Mouse (Mus musculus): ENCODE results near the gene Olfr1555-ps1.
"Not testable (repeated sequence)": the region's sequence is repeated elsewhere in the genome, so short reads cannot be mapped to it uniquely, and the experiment has no call there.

Gene Olfr1555-ps1

DNA sequence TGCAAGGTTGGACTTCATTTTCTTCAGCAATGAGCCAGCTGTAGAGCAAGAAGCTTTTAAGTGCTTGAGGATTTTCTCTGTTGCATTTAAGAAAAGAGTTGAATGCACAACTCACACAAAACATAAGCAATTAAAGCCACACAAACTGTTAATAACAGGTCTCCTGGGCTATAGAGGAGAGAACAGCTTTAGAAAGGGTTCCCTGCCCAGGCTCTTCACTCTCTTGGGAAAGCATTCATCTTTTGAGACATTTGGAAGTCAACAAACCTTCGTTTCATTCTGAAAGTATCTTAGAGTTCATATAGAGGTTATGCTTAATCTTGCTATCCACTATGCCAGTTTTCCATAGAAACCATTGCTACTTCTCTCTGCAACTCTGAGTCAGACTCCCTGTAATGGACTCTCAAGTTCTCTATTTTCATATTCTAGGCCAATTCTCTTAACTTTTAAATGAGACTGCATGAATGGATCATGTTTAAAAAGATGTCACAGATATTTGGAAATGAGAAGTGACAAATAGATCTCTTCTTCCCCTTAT is at the start of gene Olfr1555-ps1:
Gene Olfr1555-ps1 (minus strand): TSS at position 51 of the 538 bp plus-strand sequence.
- not testable (repeated sequence) for DNase-seq

DNA sequence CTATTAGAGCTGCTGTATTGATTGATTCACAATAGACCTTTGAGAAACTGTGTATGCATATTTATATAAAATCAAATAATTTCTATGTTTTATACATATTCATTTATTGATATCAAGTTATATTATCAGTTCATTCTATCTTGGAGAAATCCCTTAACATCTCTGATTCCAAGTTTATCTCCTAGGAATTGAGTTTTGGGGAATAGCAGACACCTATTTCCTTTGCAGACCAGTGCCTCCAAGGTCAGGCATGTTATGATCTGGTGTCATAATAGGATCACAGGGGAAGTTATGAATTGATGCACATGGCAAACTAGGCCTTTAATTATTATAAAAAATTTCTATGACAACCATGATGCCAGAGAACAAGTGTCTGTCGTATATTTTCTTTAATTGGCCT is 30.4 kb upstream of the Olfr1555-ps1 start, which contains the start of gene Olfr1431:
Gene Olfr1431 (plus strand): TSS at position 301 of the 400 bp plus-strand sequence.
- DNase-seq = no peak

GRCm38 (mm10) chr19:12199076-12199475 is 29.2 kb upstream of the Olfr1555-ps1 start:
- not testable (repeated sequence) for DNase-seq

DNA sequence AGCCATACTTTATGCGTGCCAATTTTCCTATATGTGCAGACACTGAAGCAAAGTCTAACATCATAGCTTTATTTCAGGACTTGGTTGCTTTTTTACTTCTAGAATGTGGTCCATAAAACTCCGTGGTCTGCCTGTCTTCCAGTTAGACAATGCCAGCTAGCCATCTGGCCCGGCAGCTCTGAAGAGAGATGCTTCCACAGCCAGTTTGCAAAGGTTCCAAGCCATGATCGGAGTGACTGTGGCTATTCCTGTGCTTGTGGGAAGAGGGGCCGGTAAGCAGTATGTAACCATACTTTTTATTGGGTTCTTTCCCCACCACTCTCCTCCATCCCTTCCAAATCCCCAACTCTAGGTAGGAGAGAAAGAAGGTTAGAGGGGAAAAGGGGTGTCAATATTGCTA is 5.5 kb upstream of the Olfr1555-ps1 start:
- not testable (repeated sequence) for DNase-seq

- DNase-seq = no peak
Measured at GRCm38 (mm10) chr19:12145452-12145851, 24.5 kb downstream of the Olfr1555-ps1 start.

GRCm38 (mm10) chr19:12143356-12143755 is 26.6 kb downstream of the Olfr1555-ps1 start:
- no peak for DNase-seq

DNA sequence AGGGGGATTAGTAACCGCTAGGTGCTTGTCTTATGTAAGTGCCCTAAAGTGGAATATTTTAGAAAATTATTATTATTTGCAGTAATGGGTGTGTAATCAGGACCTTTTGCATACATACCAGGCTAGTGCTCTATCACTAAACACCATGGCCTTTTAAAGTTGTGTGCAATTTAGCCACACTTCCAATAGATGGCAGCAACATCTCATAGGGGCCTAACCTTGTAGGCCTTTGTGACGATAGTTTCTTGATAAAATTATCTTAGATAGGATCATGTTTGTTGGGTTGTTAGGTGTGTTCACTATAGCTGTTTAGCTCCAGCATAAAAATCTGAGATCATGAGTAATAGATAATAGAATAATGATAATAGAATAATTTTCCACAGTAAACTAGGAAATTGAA is 35.6 kb downstream of the Olfr1555-ps1 start:
- DNase-seq = peak; percentile 27

GRCm38 (mm10) chr19:12123103-12123502 is 46.8 kb downstream of the Olfr1555-ps1 start, which contains the start of gene Olfr76:
TSS of gene Olfr76 (minus strand) at chr19:12123203.
- DNase-seq = no peak

- DNase-seq = no peak
Measured at GRCm38 (mm10) chr19:12116464-12116863, 53.4 kb downstream of the Olfr1555-ps1 start.

DNA sequence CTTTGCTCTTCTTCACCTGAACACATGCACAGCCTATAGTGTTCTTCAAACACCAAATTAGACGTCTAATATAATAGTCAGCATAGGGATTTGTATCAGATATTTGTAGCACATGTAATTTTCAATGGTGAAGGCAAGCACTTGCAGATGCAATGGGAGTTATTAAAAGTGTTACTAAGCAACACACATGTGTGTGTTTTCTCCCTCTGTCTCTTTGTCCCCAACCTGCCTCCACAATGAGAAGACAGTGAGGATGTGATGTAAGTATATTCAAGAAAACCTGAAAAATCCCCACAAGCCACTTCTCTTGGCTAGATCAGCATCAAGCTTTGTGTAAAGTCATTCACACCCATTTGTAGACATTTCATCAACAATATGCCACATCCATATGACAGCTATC is 54.1 kb downstream of the Olfr1555-ps1 start, which contains the start of gene Olfr1428:
Gene Olfr1428 (minus strand): TSS at position 101 of the 400 bp plus-strand sequence.
- DNase-seq = no peak

Data from lung, postnatal 10 days (tissue).